Mouse (Mus musculus): ENCODE measurements around the gene Adarb2. TPM values are rescaled to one million over a fixed set of nuclear protein-coding genes. Genes with fewer than 3 reads are reported as not detected.

Adarb2 gene
- not detected in 2 replicates for polyA plus RNA-seq (2012; rRNA removed)

- no peaks in the 10 kb centered on the region for H3K27me3 ChIP-seq (ENCODE audit: control insufficient read depth, insufficient read depth, low read length)
- TF ChIP-seq CTCF (IDR thresholded peaks at IDR 0.05; ENCODE audit: control insufficient read depth, insufficient read depth, insufficient replicate concordance, low read depth, low read length) (no peak), POLR2A (IDR thresholded peaks at IDR 0.05; ENCODE audit: control insufficient read depth, low read depth, low read length) (no peak)
- no peaks in the 10 kb centered on the region; the same call in 1 of the 2 replicates for H3K4me1 ChIP-seq (ENCODE audit: control insufficient read depth, insufficient read depth, low read length)
- no peak within 1 kb of the TSS for H3K27ac ChIP-seq (ENCODE audit: control insufficient read depth, insufficient read depth, low read depth, low read length)
- H3K4me3 ChIP-seq (ENCODE audit: control insufficient read depth, low read depth, low read length): no peak within 1 kb of the TSS
- H3K36me3 ChIP-seq (ENCODE audit: control insufficient read depth, insufficient read depth, low read length): no peaks in the 10 kb centered on the region
These were observed at the start of gene Adarb2 for GRCm38 (mm10) chr13:8202681-8203476. Gene Adarb2 (plus strand): TSS chr13:8202866.

GRCm38 (mm10) chr13:8173800-8174199 is 28.9 kb upstream of the Adarb2 start:
- Histone ChIP-seq H3K27ac (ENCODE audit: control insufficient read depth, insufficient read depth, low read depth, low read length) (no peak overlapping the region), H3K36me3 (ENCODE audit: control insufficient read depth, insufficient read depth, low read length) (no peaks in the 10 kb centered on the region)
- TF ChIP-seq CTCF (IDR thresholded peaks at IDR 0.05; ENCODE audit: control insufficient read depth, insufficient read depth, insufficient replicate concordance, low read depth, low read length): no peak
- TF ChIP-seq POLR2A (IDR thresholded peaks at IDR 0.05; ENCODE audit: control insufficient read depth, low read depth, low read length): no peak

GRCm38 (mm10) chr13:8191977-8192376 is 10.7 kb upstream of the Adarb2 start:
- Histone ChIP-seq H3K36me3 (ENCODE audit: control insufficient read depth, insufficient read depth, low read length) (no peaks in the 10 kb centered on the region), H3K4me1 (ENCODE audit: control insufficient read depth, insufficient read depth, low read length) (no peaks in the 10 kb centered on the region), H3K27me3 (ENCODE audit: control insufficient read depth, insufficient read depth, low read length) (no peaks in the 10 kb centered on the region), H3K4me3 (ENCODE audit: control insufficient read depth, low read depth, low read length) (no peak overlapping the region), H3K27ac (ENCODE audit: control insufficient read depth, insufficient read depth, low read depth, low read length) (no peak overlapping the region)
- no peak for TF ChIP-seq POLR2A (IDR thresholded peaks at IDR 0.05; ENCODE audit: control insufficient read depth, low read depth, low read length)
- no peak for TF ChIP-seq CTCF (IDR thresholded peaks at IDR 0.05; ENCODE audit: control insufficient read depth, insufficient read depth, insufficient replicate concordance, low read depth, low read length)

More at GRCm38 (mm10) chr13:8173800-8174199, 28.9 kb upstream of the Adarb2 start:
- no peak overlapping the region for H3K4me3 ChIP-seq (ENCODE audit: control insufficient read depth, low read depth, low read length)
- no peaks in the 10 kb centered on the region for H3K27me3 ChIP-seq (ENCODE audit: control insufficient read depth, insufficient read depth, low read length)
- no peaks in the 10 kb centered on the region for H3K4me1 ChIP-seq (ENCODE audit: control insufficient read depth, insufficient read depth, low read length)

- no peak overlapping the region for H3K27ac ChIP-seq (ENCODE audit: control insufficient read depth, insufficient read depth, low read depth, low read length)
- H3K4me3 ChIP-seq (ENCODE audit: control insufficient read depth, low read depth, low read length): no peak overlapping the region
- no peaks in the 10 kb centered on the region for H3K27me3 ChIP-seq (ENCODE audit: control insufficient read depth, insufficient read depth, low read length)
- no peaks in the 10 kb centered on the region; the same call in 1 of the 2 replicates for H3K4me1 ChIP-seq (ENCODE audit: control insufficient read depth, insufficient read depth, low read length)
- H3K36me3 ChIP-seq (ENCODE audit: control insufficient read depth, insufficient read depth, low read length): no peaks in the 10 kb centered on the region
- no peak for TF ChIP-seq POLR2A (IDR thresholded peaks at IDR 0.05; ENCODE audit: control insufficient read depth, low read depth, low read length)
- no peak for TF ChIP-seq CTCF (IDR thresholded peaks at IDR 0.05; ENCODE audit: control insufficient read depth, insufficient read depth, insufficient replicate concordance, low read depth, low read length)
These were observed 3.3 kb upstream of the Adarb2 start for GRCm38 (mm10) chr13:8199186-8199880.

- no peaks in the 10 kb centered on the region; the same call in 1 of the 2 replicates for H3K4me1 ChIP-seq (ENCODE audit: control insufficient read depth, insufficient read depth, low read length)
- no peak overlapping the region for H3K4me3 ChIP-seq (ENCODE audit: control insufficient read depth, low read depth, low read length)
- H3K27ac ChIP-seq (ENCODE audit: control insufficient read depth, insufficient read depth, low read depth, low read length): no peak overlapping the region
- TF ChIP-seq CTCF (IDR thresholded peaks at IDR 0.05; ENCODE audit: control insufficient read depth, insufficient read depth, insufficient replicate concordance, low read depth, low read length) (no peak), POLR2A (IDR thresholded peaks at IDR 0.05; ENCODE audit: control insufficient read depth, low read depth, low read length) (no peak)
- no peaks in the 10 kb centered on the region for H3K27me3 ChIP-seq (ENCODE audit: control insufficient read depth, insufficient read depth, low read length)
- H3K36me3 ChIP-seq (ENCODE audit: control insufficient read depth, insufficient read depth, low read length): no peaks in the 10 kb centered on the region
These were observed 779 bp downstream of the Adarb2 start for GRCm38 (mm10) chr13:8203477-8203813.

GRCm38 (mm10) chr13:8207337-8207736 is 4.7 kb downstream of the Adarb2 start:
- TF ChIP-seq POLR2A (IDR thresholded peaks at IDR 0.05; ENCODE audit: control insufficient read depth, low read depth, low read length) (no peak), CTCF (IDR thresholded peaks at IDR 0.05; ENCODE audit: control insufficient read depth, insufficient read depth, insufficient replicate concordance, low read depth, low read length) (no peak)
- H3K4me1 ChIP-seq (ENCODE audit: control insufficient read depth, insufficient read depth, low read length): no peaks in the 10 kb centered on the region; the same call in 1 of the 2 replicates
- no peak overlapping the region for H3K4me3 ChIP-seq (ENCODE audit: control insufficient read depth, low read depth, low read length)
- H3K27ac ChIP-seq (ENCODE audit: control insufficient read depth, insufficient read depth, low read depth, low read length): no peak overlapping the region
- no peaks in the 10 kb centered on the region for H3K27me3 ChIP-seq (ENCODE audit: control insufficient read depth, insufficient read depth, low read length)
- no peaks in the 10 kb centered on the region for H3K36me3 ChIP-seq (ENCODE audit: control insufficient read depth, insufficient read depth, low read length)

- Histone ChIP-seq H3K4me3 (ENCODE audit: control insufficient read depth, low read depth, low read length) (no peak overlapping the region), H3K4me1 (ENCODE audit: control insufficient read depth, insufficient read depth, low read length) (no peaks in the 10 kb centered on the region), H3K27ac (ENCODE audit: control insufficient read depth, insufficient read depth, low read depth, low read length) (no peak overlapping the region), H3K36me3 (ENCODE audit: control insufficient read depth, insufficient read depth, low read length) (no peaks in the 10 kb centered on the region), H3K27me3 (ENCODE audit: control insufficient read depth, insufficient read depth, low read length) (no peaks in the 10 kb centered on the region)
- TF ChIP-seq POLR2A (IDR thresholded peaks at IDR 0.05; ENCODE audit: control insufficient read depth, low read depth, low read length): no peak
- TF ChIP-seq CTCF (IDR thresholded peaks at IDR 0.05; ENCODE audit: control insufficient read depth, insufficient read depth, insufficient replicate concordance, low read depth, low read length): no peak
These were observed 8.1 kb downstream of the Adarb2 start for GRCm38 (mm10) chr13:8210776-8211175.
